Mouse (Mus musculus): Measurements from ENCODE around the gene Lrrc1. TPM values are rescaled to one million over a fixed set of nuclear protein-coding genes. Genes with fewer than 3 reads are reported as not detected.
A peak's percentile ranks its signal among the peaks of the same experiment; 100 is the strongest.

Lrrc1 gene
- polyA plus RNA-seq, 1 experiment from 2014 or later, result 6.0 TPM

GRCm38 (mm10) chr9:77406906-77407305 is 137.8 kb downstream of the Lrrc1 start:
- ATAC-seq (ENCODE audit: low read depth), result no peak
- no peak overlapping the region for H3K4me3 ChIP-seq
- WGBS, result 64% methylated on average over 7 of the region's 7 CpGs

DNA sequence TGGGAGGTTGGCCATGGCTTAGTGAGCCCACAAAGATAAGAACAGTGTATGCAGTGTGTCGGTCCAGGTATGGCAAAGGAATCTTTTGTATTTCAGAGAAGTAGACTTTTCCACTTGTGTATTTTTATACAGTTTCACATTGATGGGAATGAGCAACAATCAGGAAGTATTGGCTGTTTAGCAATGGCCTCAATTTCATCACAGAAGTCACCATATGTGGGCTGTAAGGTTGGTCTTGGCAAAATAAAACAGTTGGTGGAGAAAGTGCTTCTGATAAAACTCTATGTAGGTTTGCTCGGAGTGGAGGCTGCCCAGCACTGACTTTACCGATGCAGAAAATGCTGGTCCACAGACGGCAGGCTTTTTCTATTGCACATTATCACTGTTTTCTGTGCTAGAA is 140.2 kb downstream of the Lrrc1 start:
- no peaks in the 10 kb centered on the region for H3K9me3 ChIP-seq
- no peak for ATAC-seq (ENCODE audit: low read depth)
- H3K9ac ChIP-seq, result no peak overlapping the region
- no peaks in the 10 kb centered on the region for H3K27me3 ChIP-seq
- no peak overlapping the region for H3K27ac ChIP-seq (replicated peaks)
- H3K4me2 ChIP-seq, result no peak overlapping the region
- H3K36me3 ChIP-seq, result no peaks in the 10 kb centered on the region
- WGBS, result 80% methylated on average over 4 of the region's 4 CpGs
- H3K4me1 ChIP-seq (replicated peaks), result no peaks in the 10 kb centered on the region
- no peak overlapping the region for H3K4me3 ChIP-seq

More at GRCm38 (mm10) chr9:77406906-77407305, 137.8 kb downstream of the Lrrc1 start:
- H3K9ac ChIP-seq, result no peak overlapping the region
- H3K36me3 ChIP-seq, result no peaks in the 10 kb centered on the region
- no peaks in the 10 kb centered on the region for H3K9me3 ChIP-seq
- H3K4me2 ChIP-seq, result no peak overlapping the region
- H3K27me3 ChIP-seq, result no peaks in the 10 kb centered on the region
- no peaks in the 10 kb centered on the region for H3K4me1 ChIP-seq (replicated peaks)
- H3K27ac ChIP-seq (replicated peaks), result no peak overlapping the region

- no peak overlapping the region for H3K4me3 ChIP-seq
- 90% methylated on average over 6 of the region's 6 CpGs for WGBS
- ATAC-seq (ENCODE audit: low read depth), result no peak
These were observed 140.7 kb downstream of the Lrrc1 start for GRCm38 (mm10) chr9:77403961-77404360.

DNA sequence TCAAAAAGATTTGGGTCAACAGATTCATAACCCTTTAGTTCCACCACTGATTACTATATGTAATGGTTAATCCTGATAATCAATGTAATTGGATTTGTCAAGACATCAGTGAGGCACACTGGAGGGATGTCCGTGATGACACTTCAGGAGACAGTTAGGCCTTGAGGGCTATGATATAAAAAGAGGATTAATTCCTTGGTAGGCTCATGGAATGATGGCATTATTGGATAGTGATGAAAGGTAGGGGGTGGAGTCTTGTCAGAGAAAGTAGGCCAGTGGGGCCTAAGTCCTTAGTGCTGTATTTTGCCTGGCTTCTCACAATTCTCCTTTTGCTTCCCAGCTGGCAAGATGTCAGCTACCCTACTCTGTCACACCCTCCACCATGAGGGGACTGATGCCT is 141.7 kb downstream of the Lrrc1 start:
- H3K27ac ChIP-seq (replicated peaks), result no peak overlapping the region
- 97% methylated on average over 1 of the region's 1 CpGs for WGBS
- H3K9ac ChIP-seq, result no peak overlapping the region
- no peak overlapping the region for H3K4me2 ChIP-seq
- no peak for ATAC-seq (ENCODE audit: low read depth)
- no peak overlapping the region for H3K4me3 ChIP-seq
- H3K27me3 ChIP-seq, result no peaks in the 10 kb centered on the region
- H3K4me1 ChIP-seq (replicated peaks), result no peaks in the 10 kb centered on the region
- no peaks in the 10 kb centered on the region for H3K9me3 ChIP-seq
- H3K36me3 ChIP-seq, result no peaks in the 10 kb centered on the region

More at GRCm38 (mm10) chr9:77403961-77404360, 140.7 kb downstream of the Lrrc1 start:
- H3K9me3 ChIP-seq, result no peaks in the 10 kb centered on the region
- no peaks in the 10 kb centered on the region for H3K4me1 ChIP-seq (replicated peaks)
- no peaks in the 10 kb centered on the region for H3K27me3 ChIP-seq
- H3K36me3 ChIP-seq, result no peaks in the 10 kb centered on the region
- no peak overlapping the region for H3K4me2 ChIP-seq
- H3K9ac ChIP-seq, result no peak overlapping the region
- no peak overlapping the region for H3K27ac ChIP-seq (replicated peaks)

DNA sequence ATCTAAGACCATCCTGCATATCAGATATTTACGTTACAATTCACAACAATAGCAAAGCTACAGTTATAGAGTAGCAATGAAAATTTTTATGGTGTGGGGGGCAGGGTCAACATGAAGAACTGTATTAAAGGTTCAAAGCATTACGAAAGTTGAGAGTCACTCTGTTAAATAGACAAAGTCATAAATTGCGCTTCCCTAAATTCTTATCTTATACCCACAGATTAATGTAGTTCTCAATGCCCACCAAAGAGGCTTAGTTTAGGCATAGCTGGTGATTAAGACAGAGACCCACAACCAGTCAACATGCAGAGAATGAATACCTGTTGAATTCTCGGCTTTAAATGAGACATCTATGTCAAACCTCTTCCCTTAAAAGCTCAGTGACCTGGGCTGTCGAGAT is 144.9 kb downstream of the Lrrc1 start:
- ATAC-seq (ENCODE audit: low read depth), result no peak
- Histone ChIP-seq H3K4me2 (no peak overlapping the region), H3K36me3 (no peaks in the 10 kb centered on the region), H3K9me3 (no peaks in the 10 kb centered on the region), H3K9ac (no peak overlapping the region), H3K27ac (replicated peaks) (no peak overlapping the region), H3K4me1 (replicated peaks) (no peaks in the 10 kb centered on the region), H3K27me3 (no peaks in the 10 kb centered on the region), H3K4me3 (no peak overlapping the region)
- 94% methylated on average over 5 of the region's 5 CpGs for WGBS

GRCm38 (mm10) chr9:77398856-77399631 is 145.6 kb downstream of the Lrrc1 start:
- no peak for ATAC-seq (ENCODE audit: low read depth)
- WGBS, result 77% methylated on average over 13 of the region's 13 CpGs
- H3K9ac ChIP-seq, result no peak overlapping the region
- no peak overlapping the region for H3K4me3 ChIP-seq
- no peaks in the 10 kb centered on the region for H3K36me3 ChIP-seq
- no peak overlapping the region for H3K4me2 ChIP-seq
- H3K4me1 ChIP-seq (replicated peaks), result no peaks in the 10 kb centered on the region
- H3K9me3 ChIP-seq, result no peaks in the 10 kb centered on the region
- H3K27ac ChIP-seq (replicated peaks), result no peak overlapping the region
- H3K27me3 ChIP-seq, result no peaks in the 10 kb centered on the region

DNA sequence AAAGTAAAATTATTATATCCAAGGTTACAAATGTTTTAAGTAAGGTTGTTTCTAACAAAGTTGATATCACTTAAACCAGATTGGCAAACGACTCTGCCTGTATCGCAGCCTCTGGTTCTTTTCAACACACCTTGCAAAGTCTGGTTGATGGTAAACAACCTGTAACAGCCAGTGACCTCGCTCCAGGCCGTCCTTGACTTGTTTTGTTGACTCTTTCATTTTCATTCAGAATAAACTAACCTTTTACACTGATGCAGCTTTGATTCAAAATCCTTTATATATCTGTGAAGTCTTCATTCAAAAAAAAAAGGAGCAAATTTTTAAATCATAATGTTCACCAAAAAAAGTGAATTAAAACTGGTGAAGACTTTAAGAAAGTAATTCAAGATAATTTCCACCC is 147.6 kb downstream of the Lrrc1 start:
- Histone ChIP-seq H3K4me3 (no peak overlapping the region), H3K9ac (no peak overlapping the region), H3K4me2 (no peak overlapping the region), H3K9me3 (no peaks in the 10 kb centered on the region), H3K4me1 (replicated peaks) (no peaks in the 10 kb centered on the region), H3K27me3 (no peaks in the 10 kb centered on the region), H3K27ac (replicated peaks) (no peak overlapping the region), H3K36me3 (no peaks in the 10 kb centered on the region)
- whole genome bisulfite sequencing, result 82% methylated on average over 4 of the region's 4 CpGs
- no peak for ATAC-seq (ENCODE audit: low read depth)

DNA sequence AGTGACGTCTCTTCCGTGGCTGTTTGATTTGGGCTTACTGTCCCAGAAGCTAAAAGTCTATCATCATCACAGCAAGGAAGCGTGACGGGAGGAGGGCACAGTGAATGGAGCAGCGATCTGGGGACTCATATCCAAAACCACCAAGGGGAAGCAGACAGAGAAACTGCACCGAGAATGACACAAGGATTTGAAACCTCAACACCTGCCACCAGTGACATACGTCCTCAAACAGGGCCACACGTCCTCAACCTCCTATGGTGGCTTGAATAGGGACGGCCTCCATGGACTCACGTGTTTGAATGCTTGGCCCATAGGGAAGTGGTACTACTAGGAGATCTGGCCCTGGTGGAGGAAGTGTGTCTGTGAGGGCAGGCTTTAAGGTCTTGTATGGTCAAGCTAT is 153.4 kb downstream of the Lrrc1 start:
- no peak for ATAC-seq (ENCODE audit: low read depth)
- H3K27ac ChIP-seq (replicated peaks), result no peak overlapping the region
- no peak overlapping the region for H3K9ac ChIP-seq
- no peaks in the 10 kb centered on the region for H3K36me3 ChIP-seq
- no peak overlapping the region for H3K4me2 ChIP-seq
- no peaks in the 10 kb centered on the region for H3K4me1 ChIP-seq (replicated peaks)
- no peak overlapping the region for H3K4me3 ChIP-seq
- 89% methylated on average over 10 of the region's 10 CpGs for WGBS
- H3K9me3 ChIP-seq, result no peaks in the 10 kb centered on the region
- H3K27me3 ChIP-seq, result no peaks in the 10 kb centered on the region

- Histone ChIP-seq H3K36me3 (no peaks in the 10 kb centered on the region), H3K27me3 (no peaks in the 10 kb centered on the region), H3K4me3 (no peak overlapping the region), H3K27ac (replicated peaks) (no peak overlapping the region), H3K4me1 (replicated peaks) (no peaks in the 10 kb centered on the region), H3K9ac (no peak overlapping the region), H3K4me2 (no peak overlapping the region), H3K9me3 (no peaks in the 10 kb centered on the region)
- ATAC-seq (ENCODE audit: low read depth), result no peak
- WGBS, result 94% methylated on average over 8 of the region's 8 CpGs
These were observed 155.7 kb downstream of the Lrrc1 start for GRCm38 (mm10) chr9:77388956-77389355.

DNA sequence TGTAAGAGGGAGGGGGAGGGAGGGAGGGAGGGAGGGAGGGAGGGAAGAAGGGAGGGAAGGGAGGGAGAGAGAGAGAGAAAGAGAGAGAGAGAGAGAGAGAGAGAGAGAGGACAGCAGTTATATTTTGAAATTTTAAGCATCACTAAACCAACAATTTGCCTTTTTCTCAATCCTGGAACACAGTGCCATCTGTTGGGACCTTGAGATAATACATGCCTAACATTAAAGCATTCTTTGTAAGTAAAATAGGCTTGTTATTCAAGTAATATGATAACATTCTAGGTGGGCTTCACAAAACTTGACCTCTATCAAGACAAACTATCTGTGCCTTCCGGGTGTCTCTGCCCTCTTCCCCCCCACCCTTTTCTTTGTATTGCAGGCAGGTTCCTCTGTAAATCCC is 157.9 kb downstream of the Lrrc1 start:
- H3K27me3 ChIP-seq, result no peaks in the 10 kb centered on the region
- no peak overlapping the region for H3K27ac ChIP-seq (replicated peaks)
- peaks cover 7% of the 10 kb centered on the region for H3K4me1 ChIP-seq (replicated peaks)
- no peak overlapping the region for H3K4me2 ChIP-seq
- no peaks in the 10 kb centered on the region for H3K9me3 ChIP-seq
- no peak for ATAC-seq (ENCODE audit: low read depth)
- H3K9ac ChIP-seq, result no peak overlapping the region
- 51% methylated on average over 1 of the region's 1 CpGs for WGBS
- no peak overlapping the region for H3K4me3 ChIP-seq
- H3K36me3 ChIP-seq, result no peaks in the 10 kb centered on the region

GRCm38 (mm10) chr9:77385611-77386010 is 159.1 kb downstream of the Lrrc1 start:
- ATAC-seq (ENCODE audit: low read depth), result no peak
- Histone ChIP-seq H3K4me1 (replicated peaks) (peaks cover 7% of the 10 kb centered on the region), H3K27ac (replicated peaks) (no peak overlapping the region), H3K27me3 (no peaks in the 10 kb centered on the region), H3K9ac (no peak overlapping the region), H3K4me2 (peak overlapping the region; percentile 29), H3K9me3 (no peaks in the 10 kb centered on the region), H3K36me3 (no peaks in the 10 kb centered on the region), H3K4me3 (no peak overlapping the region)
- 66% methylated on average over 12 of the region's 12 CpGs for WGBS

DNA sequence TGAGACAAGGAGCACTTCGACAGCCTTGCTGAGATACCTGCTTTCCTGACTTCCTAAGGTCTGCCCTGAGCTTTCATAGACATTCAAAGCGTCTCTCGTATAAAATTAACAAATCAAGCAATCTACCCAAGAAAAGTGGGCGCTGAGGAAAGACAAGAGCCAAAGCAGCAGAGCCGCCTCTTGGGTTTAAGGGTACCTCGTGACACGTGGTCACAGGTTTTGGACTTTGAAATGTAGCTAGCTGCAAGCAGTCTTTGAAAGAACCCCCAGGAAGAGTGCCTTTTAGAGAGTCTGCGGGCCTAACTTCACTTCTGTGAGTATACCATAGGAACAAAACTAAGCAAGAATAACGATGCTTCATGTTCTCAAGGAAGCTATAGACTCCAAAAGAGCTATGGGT is 160.0 kb downstream of the Lrrc1 start:
- H3K4me3 ChIP-seq, result no peak overlapping the region
- H3K27me3 ChIP-seq, result no peaks in the 10 kb centered on the region
- H3K9me3 ChIP-seq, result no peaks in the 10 kb centered on the region

DNA sequence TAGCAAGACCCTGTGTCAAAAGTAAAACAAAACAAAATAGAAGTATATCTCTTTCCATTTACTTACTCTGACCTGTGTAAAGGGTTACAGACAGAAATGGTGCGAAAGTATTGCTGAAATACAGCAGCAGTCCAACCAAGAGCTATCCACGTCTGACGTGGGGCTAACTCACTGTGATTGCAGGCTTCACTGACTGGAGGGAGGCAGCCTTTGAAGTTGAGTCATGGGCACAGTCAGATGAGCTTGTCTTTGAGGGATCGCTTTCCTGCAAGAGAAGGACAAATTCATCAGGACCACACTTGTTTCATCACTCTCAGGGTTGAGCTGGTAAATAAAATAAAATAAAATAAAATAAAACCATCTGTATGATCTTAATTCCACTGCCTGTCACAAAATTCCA is 160.7 kb downstream of the Lrrc1 start:
- no peak for ATAC-seq (ENCODE audit: low read depth)

More for the DNA sequence above, 160.0 kb downstream of the Lrrc1 start:
- H3K27ac ChIP-seq (replicated peaks), result no peak overlapping the region
- no peak for ATAC-seq (ENCODE audit: low read depth)
- H3K4me1 ChIP-seq (replicated peaks), result peaks cover 7% of the 10 kb centered on the region
- no peak overlapping the region for H3K4me2 ChIP-seq
- no peak overlapping the region for H3K9ac ChIP-seq
- H3K36me3 ChIP-seq, result no peaks in the 10 kb centered on the region
- 90% methylated on average over 9 of the region's 9 CpGs for WGBS

More for the DNA sequence above, 160.7 kb downstream of the Lrrc1 start:
- Histone ChIP-seq H3K9ac (no peak overlapping the region), H3K36me3 (no peaks in the 10 kb centered on the region), H3K4me1 (replicated peaks) (peaks cover 7% of the 10 kb centered on the region), H3K27ac (replicated peaks) (no peak overlapping the region), H3K4me3 (no peak overlapping the region), H3K4me2 (no peak overlapping the region), H3K27me3 (no peaks in the 10 kb centered on the region), H3K9me3 (no peaks in the 10 kb centered on the region)
- 78% methylated on average over 4 of the region's 4 CpGs for WGBS
